Mouse (Mus musculus) midbrain, embryonic 12.5 days (tissue): Measurements from ENCODE around the gene Zfyve28. TPM values are rescaled to one million over a fixed set of nuclear protein-coding genes. Genes with fewer than 3 reads are reported as not detected.

ENCODE experiments used
- ATAC-seq: fragments of 200-750 bp; cut with Nextera tagmentation; 2 replicates; pipeline ENCODE4 v1.8.0; 2017; ENCODE audit warnings: low read depth, moderate TSS enrichment, moderate library complexity; ENCODE audit not compliant: low FRiP score
- H3K27ac ChIP-seq: fragments of 300-500 bp; sonication (generic); replicated peaks from 2 replicates; pipeline ENCODE4 v1.5.1; 2016; ENCODE audit warnings: mild to moderate bottlenecking
- H3K27me3 ChIP-seq: fragments of 300-500 bp; sonication (generic); 2 replicates; pipeline ENCODE4 v1.6.1; 2016; ENCODE audit warnings: mild to moderate bottlenecking
- H3K36me3 ChIP-seq: fragments of 300-500 bp; sonication (generic); 2 replicates; pipeline ENCODE4 v1.6.1; 2016
- H3K4me1 ChIP-seq: fragments of 300-500 bp; sonication (generic); 2 replicates; pipeline ENCODE4 v1.6.1; 2016
- H3K4me2 ChIP-seq: fragments of 300-500 bp; sonication (generic); replicated peaks from 2 replicates; pipeline ENCODE4 v1.6.1; 2016; ENCODE audit warnings: mild to moderate bottlenecking, moderate library complexity
- H3K4me3 ChIP-seq: fragments of 300-500 bp; sonication (generic); 2 replicates; pipeline ENCODE4 v1.5.1; 2016; ENCODE audit warnings: mild to moderate bottlenecking
- H3K9ac ChIP-seq: fragments of 300-500 bp; sonication (generic); replicated peaks from 2 replicates; pipeline ENCODE4 v1.6.1; 2016; ENCODE audit warnings: mild to moderate bottlenecking, moderate library complexity
- H3K9me3 ChIP-seq: fragments of 300-500 bp; sonication (generic); 2 replicates; pipeline ENCODE4 v1.6.1; 2016; ENCODE audit warnings: mild to moderate bottlenecking
- WGBS: fragments of 180-500 bp; shearing (Covaris S2); methylation state at CpG from one replicate; pipeline ENCODE4 v1.1.7; 2016; 5-methylcytosine and 5-hydroxymethylcytosine counted together
- polyA plus RNA-seq: library from polyadenylated mRNA; unstranded; fragments of >200 nt; fragmentation: Nextera tagmentation; extraction: Ambion mirVana; gene quantifications from 2 replicates; pipeline ENCODE4 v1.2.1, GENCODE M21; 2016

The Zfyve28 gene
- polyA plus RNA-seq, 1 experiment from 2014 or later, result 1.9 TPM

DNA sequence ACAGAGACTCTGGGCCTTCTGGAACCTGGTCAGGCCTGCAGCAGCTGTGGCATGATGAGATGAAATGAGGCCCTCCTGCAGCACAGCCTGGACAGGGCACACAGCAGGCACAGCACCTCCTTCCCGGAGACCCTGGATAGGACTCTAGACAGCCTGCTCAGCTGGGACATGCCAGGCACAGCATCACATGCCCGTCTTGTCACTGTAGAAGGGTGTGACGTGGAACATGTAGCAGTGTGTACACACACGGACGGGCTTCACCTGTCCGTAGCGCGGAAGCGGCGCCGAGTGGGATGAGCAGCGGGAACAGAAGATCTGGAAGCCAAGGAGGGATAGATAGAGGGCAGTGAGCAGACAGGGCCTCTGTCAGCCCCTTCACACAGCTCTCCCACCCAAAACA is 92.5 kb downstream of the Zfyve28 start:
- H3K27ac ChIP-seq, result no peak overlapping the region
- no peak for ATAC-seq
- no peak overlapping the region for H3K9ac ChIP-seq
- H3K36me3 ChIP-seq, result no peaks in the 10 kb centered on the region
- no peaks in the 10 kb centered on the region for H3K27me3 ChIP-seq
- WGBS, result 93% methylated on average over 12 of the region's 12 CpGs
- H3K9me3 ChIP-seq, result no peaks in the 10 kb centered on the region
- H3K4me2 ChIP-seq, result no peak overlapping the region
- no peaks in the 10 kb centered on the region for H3K4me1 ChIP-seq
- H3K4me3 ChIP-seq, result no peak overlapping the region

DNA sequence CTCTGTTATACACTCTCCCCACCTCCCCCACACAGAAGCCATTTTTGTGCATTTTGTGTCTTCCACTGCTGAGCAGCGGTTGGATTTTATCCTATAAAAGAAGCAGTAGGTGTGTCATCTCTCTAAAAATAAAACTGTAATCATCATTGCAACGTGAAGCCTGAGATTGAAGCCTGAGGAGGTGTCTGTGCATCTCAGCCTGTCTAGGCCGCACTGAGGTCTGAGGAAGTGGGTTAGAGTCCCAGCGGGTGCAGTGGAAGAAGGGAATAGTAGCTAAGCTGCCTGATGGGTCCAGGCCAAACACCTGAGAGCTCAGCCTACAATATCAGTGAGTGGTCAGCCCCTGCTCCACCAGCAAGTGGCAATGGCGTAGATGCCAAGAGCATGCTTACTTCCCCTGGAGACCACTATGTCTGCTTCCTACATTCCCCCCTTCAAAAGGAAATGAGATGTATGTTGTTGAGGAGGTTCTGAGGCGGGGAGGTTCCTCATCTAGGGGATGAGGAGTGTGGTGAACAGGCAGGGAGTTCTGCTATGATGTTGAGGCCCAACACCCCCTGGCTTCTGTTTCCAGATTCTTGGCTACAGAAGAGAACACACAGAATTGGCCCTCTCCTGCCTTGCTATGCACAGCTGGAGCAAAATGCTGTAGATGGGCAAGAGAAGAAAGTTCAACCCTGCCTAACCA is 93.1 kb downstream of the Zfyve28 start:
- Histone ChIP-seq H3K9me3 (no peaks in the 10 kb centered on the region), H3K27me3 (no peaks in the 10 kb centered on the region), H3K36me3 (no peaks in the 10 kb centered on the region), H3K4me3 (no peak overlapping the region), H3K9ac (no peak overlapping the region), H3K4me1 (no peaks in the 10 kb centered on the region), H3K4me2 (no peak overlapping the region), H3K27ac (no peak overlapping the region)
- WGBS, result 79% methylated on average over 6 of the region's 6 CpGs
- no peak for ATAC-seq

DNA sequence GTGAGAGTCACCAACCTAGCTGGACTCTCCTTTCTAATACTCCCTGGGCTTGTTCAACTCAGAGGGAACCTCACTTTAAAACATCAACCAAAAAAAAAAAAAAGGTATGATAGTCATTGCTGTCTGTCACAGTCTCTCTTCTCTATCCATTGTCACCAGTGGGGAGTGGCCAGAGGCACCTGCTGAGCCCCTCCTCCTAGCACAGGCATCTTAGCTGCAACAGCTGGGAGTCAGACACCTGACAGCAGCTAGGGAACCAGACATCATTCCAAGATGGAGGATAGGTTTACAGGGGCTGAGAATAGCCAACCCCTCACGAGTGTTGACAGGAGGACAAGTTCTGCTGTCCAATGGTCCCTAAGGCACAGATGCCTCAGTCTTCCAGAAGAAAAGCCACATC is 93.8 kb downstream of the Zfyve28 start:
- Histone ChIP-seq H3K4me2 (no peak overlapping the region), H3K27me3 (peaks cover 6% of the 10 kb centered on the region; the same call in 1 of the 2 replicates), H3K9ac (no peak overlapping the region), H3K36me3 (no peaks in the 10 kb centered on the region), H3K27ac (no peak overlapping the region), H3K4me1 (no peaks in the 10 kb centered on the region), H3K4me3 (no peak overlapping the region), H3K9me3 (no peaks in the 10 kb centered on the region)
- 62% methylated on average over 1 of the region's 1 CpGs for WGBS
- ATAC-seq, result no peak

DNA sequence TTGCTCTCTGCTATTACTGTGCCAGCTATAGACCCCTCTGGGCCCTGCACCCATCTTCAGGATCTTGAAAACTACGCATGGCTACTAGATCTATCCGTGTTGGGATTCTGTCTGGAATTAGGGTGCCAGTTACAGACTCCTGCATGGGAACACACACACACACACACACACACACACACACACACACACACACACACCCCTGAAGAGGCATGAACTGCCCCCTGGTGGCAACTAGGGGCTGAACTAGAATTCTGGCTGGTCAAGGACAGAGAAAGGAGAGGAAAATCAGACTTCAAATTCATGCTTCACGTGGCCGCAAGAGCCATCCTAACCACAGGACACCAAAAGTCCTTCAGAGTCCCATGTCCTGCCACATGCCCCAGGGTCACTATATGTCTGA is 96.4 kb downstream of the Zfyve28 start:
- 77% methylated on average over 4 of the region's 4 CpGs for WGBS
- no peak overlapping the region for H3K9ac ChIP-seq
- no peaks in the 10 kb centered on the region for H3K36me3 ChIP-seq
- peaks cover 10% of the 10 kb centered on the region for H3K27me3 ChIP-seq
- no peak for ATAC-seq
- H3K27ac ChIP-seq, result no peak overlapping the region
- H3K4me1 ChIP-seq, result peaks cover 7% of the 10 kb centered on the region
- H3K4me3 ChIP-seq, result no peak overlapping the region
- no peak overlapping the region for H3K4me2 ChIP-seq
- no peaks in the 10 kb centered on the region for H3K9me3 ChIP-seq

DNA sequence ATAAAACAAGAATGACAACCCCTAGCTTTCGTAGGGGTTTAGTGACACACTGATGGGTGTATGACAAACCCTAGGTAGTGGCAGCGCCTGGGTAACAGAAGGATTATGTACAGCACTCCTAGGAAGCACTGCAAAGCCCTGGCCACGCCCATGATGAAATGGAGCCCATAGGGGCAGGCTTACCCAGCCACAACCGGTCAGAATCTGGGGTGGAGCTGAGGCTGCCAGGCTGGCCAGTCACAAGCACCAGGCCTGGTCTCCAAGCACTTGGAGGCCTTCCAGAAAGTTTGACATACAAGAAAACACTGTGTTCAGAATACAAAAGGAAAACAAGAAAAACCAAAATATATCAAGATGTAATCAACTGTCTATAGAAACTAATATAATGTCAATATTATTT is 97.2 kb downstream of the Zfyve28 start:
- WGBS, result 55% methylated on average over 4 of the region's 4 CpGs

GRCm38 (mm10) chr5:34189521-34189920 is 98.7 kb downstream of the Zfyve28 start:
- Histone ChIP-seq H3K9ac (no peak overlapping the region), H3K27ac (no peak overlapping the region), H3K4me1 (peaks cover 30% of the 10 kb centered on the region), H3K4me2 (no peak overlapping the region), H3K27me3 (peaks cover 10% of the 10 kb centered on the region), H3K4me3 (no peak overlapping the region), H3K9me3 (no peaks in the 10 kb centered on the region), H3K36me3 (no peaks in the 10 kb centered on the region)
- ATAC-seq, result no peak
- WGBS, result 67% methylated on average over 1 of the region's 1 CpGs

More for the DNA sequence above, 97.2 kb downstream of the Zfyve28 start:
- no peak overlapping the region for H3K9ac ChIP-seq
- ATAC-seq, result no peak
- H3K27me3 ChIP-seq, result peaks cover 10% of the 10 kb centered on the region
- H3K36me3 ChIP-seq, result no peaks in the 10 kb centered on the region
- no peak overlapping the region for H3K4me3 ChIP-seq
- no peaks in the 10 kb centered on the region for H3K9me3 ChIP-seq
- no peak overlapping the region for H3K4me2 ChIP-seq
- no peak overlapping the region for H3K27ac ChIP-seq
- H3K4me1 ChIP-seq, result peaks cover 15% of the 10 kb centered on the region

- WGBS, result 77% methylated on average over 2 of the region's 2 CpGs
- H3K4me3 ChIP-seq, result peak overlapping the region; percentile 92; the same call in 1 of the 2 replicates
- ATAC-seq, result no peak
- H3K36me3 ChIP-seq, result no peaks in the 10 kb centered on the region
- peak overlapping the region; percentile 63; the same call in 1 of the 2 replicates for H3K9ac ChIP-seq
- H3K27ac ChIP-seq, result no peak overlapping the region
- H3K4me2 ChIP-seq, result peak overlapping the region; percentile 88; the same call in 1 of the 2 replicates
- H3K4me1 ChIP-seq, result peaks cover 33% of the 10 kb centered on the region
- no peaks in the 10 kb centered on the region for H3K9me3 ChIP-seq
- peaks cover 10% of the 10 kb centered on the region for H3K27me3 ChIP-seq
Measured at GRCm38 (mm10) chr5:34188856-34189255, 99.4 kb downstream of the Zfyve28 start.

DNA sequence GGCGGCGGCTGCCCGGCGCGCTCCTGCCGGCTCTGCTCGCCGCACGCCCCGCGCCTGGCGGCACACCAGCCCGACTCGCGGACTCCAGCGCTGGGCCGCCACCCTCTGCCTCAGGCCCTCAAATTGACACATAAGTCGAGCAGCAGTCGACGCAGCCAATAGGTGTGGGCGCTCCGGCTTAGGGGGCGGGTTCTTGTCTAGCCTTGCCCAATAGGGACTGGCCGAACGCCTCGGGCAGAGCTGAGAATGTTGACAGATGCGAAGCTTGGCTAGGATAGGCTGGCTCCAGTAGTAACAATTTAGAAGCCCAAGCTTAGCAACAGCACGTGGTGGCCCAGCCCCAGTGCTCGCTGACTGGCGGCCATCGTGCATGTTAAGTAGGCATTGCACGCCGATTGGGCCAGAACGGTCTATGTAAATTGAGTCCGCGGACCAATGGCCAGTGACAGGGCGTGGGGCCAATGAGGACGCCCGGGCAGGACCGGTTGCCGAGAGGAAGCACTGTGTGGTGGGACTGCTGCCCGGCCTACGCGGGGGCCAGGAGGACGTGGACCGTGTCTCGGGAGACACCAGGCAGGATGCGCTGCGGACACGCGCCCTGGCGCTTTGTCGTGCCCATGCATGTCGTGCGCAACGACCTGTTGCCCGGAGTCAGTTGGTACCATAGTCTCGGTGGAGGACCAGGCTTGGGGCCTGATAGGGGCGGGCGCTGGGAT is 100.5 kb downstream of the Zfyve28 start, which contains the start of gene Mxd4:
Mxd4 (minus strand) TSS at position 120 of the 716 bp plus-strand sequence.
- peak within 1 kb of the TSS; percentile 90 for H3K27ac ChIP-seq
- H3K27me3 ChIP-seq, result peaks cover 10% of the 10 kb centered on the region
- peak; percentile 100 for ATAC-seq
- H3K4me1 ChIP-seq, result peaks cover 38% of the 10 kb centered on the region
- WGBS, result under 1% methylated on average over 60 of the region's 60 CpGs
- peaks cover 5% of the 10 kb centered on the region; the same call in 1 of the 2 replicates for H3K36me3 ChIP-seq
- peak within 1 kb of the TSS; percentile 68 for H3K9ac ChIP-seq
- peak within 1 kb of the TSS; percentile 92 for H3K4me3 ChIP-seq
- no peaks in the 10 kb centered on the region for H3K9me3 ChIP-seq
- H3K4me2 ChIP-seq, result peak within 1 kb of the TSS; percentile 88

DNA sequence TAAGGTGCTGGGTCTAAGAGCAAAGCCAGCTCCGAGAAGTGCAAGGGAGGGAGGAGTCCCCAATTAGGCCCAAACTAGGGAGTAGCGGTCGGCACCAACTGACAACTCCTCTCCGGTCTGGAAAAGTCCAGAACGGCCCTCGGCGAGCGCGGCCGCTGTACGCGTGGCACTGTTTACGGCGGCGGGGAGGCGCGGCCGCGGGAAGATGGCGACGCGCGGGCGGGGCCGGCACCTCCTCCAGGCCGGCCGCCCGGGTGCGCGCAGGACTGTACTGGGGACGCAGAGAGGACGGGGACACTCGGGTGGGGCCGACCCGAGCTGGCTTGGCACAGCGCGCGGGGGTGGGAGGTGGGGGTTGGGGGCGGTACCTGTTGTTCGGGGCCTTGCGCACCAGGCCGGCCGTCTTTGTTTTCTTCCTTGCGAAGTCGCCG is 101.3 kb downstream of the Zfyve28 start:
- Histone ChIP-seq H3K4me3 (peak overlapping the region; percentile 92), H3K9ac (peak overlapping the region; percentile 68), H3K27me3 (peaks cover 10% of the 10 kb centered on the region), H3K36me3 (peaks cover 12% of the 10 kb centered on the region; the same call in 1 of the 2 replicates), H3K27ac (peak overlapping the region; percentile 90), H3K4me1 (peaks cover 38% of the 10 kb centered on the region), H3K4me2 (peak overlapping the region; percentile 88), H3K9me3 (no peaks in the 10 kb centered on the region)
- WGBS, result under 1% methylated on average over 43 of the region's 46 CpGs
- peak; percentile 2 for ATAC-seq

DNA sequence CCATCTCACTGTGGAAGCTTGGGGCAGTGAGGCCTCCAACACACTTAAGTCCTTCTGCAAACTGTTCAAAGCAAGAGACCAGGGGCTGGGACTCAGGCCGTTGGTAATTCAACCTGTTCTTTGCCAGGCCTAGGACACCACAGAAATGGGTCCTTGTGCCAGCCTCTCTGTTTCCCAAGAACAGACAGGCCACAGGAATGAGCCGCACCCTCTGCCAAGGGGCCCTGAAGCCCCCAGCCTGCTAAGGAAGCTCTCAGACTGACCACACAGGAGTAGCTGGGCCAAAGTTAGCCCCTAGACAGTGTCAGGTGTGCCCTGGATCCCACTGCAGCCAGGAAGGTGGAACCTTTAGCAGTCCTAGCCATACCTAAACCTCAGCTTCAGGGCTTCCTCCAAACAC is 101.9 kb downstream of the Zfyve28 start:
- Histone ChIP-seq H3K9me3 (no peaks in the 10 kb centered on the region), H3K36me3 (peaks cover 16% of the 10 kb centered on the region; the same call in 1 of the 2 replicates), H3K27me3 (peaks cover 10% of the 10 kb centered on the region), H3K9ac (peak overlapping the region; percentile 68), H3K4me3 (peak overlapping the region; percentile 92), H3K27ac (no peak overlapping the region), H3K4me2 (peak overlapping the region; percentile 88), H3K4me1 (peaks cover 38% of the 10 kb centered on the region)
- WGBS, result 64% methylated on average over 2 of the region's 2 CpGs
- no peak for ATAC-seq

GRCm38 (mm10) chr5:34185791-34186190 is 102.5 kb downstream of the Zfyve28 start:
- Histone ChIP-seq H3K9ac (peak overlapping the region; percentile 68; the same call in 1 of the 2 replicates), H3K27ac (no peak overlapping the region), H3K4me3 (peak overlapping the region; percentile 92)

DNA sequence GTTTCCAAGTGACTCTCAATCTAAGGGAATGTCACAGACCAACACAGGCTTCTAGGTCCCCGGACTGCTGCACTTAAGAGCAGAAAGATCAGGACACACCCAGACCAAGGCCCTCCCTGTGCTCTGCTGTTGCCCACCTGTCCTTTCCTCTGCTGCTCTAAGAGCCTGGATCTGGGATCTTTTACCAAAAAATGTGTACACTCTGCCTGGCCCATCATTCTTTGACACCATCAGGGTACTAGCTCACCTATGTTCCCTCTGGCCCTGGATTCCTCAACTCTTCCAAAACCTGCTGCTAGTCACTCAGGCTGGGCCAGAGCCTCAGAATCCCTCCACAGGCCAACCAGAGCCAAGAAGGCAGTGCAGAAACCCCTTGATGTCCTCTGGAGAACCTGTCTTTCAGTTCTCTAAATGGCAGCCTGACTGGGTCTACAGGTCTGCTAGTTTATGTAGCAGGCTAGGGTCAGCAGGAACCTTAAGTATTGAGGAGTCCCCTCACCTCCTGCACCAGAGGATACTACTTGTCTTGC is 103.1 kb downstream of the Zfyve28 start:
- ATAC-seq, result no peak
- Histone ChIP-seq H3K27ac (no peak overlapping the region), H3K4me1 (peaks cover 38% of the 10 kb centered on the region), H3K4me3 (no peak overlapping the region), H3K9me3 (no peaks in the 10 kb centered on the region), H3K36me3 (peaks cover 19% of the 10 kb centered on the region), H3K4me2 (peak overlapping the region; percentile 88), H3K27me3 (peaks cover 10% of the 10 kb centered on the region), H3K9ac (peak overlapping the region; percentile 68; the same call in 1 of the 2 replicates)
- WGBS, result 81% methylated on average over 1 of the region's 1 CpGs

More at GRCm38 (mm10) chr5:34185791-34186190, 102.5 kb downstream of the Zfyve28 start:
- ATAC-seq, result no peak
- peak overlapping the region; percentile 88 for H3K4me2 ChIP-seq
- no peaks in the 10 kb centered on the region for H3K9me3 ChIP-seq
- H3K4me1 ChIP-seq, result peaks cover 38% of the 10 kb centered on the region
- H3K27me3 ChIP-seq, result peaks cover 10% of the 10 kb centered on the region
- peaks cover 16% of the 10 kb centered on the region; the same call in 1 of the 2 replicates for H3K36me3 ChIP-seq
